Mouse (Mus musculus): ENCODE data around the gene Ppil4. TPM values are rescaled to one million over a fixed set of nuclear protein-coding genes. Genes with fewer than 3 reads are reported as not detected.

The Ppil4 gene
- polyA plus RNA-seq, 1 experiment, result not detected

- H3K27ac ChIP-seq (ENCODE audit: insufficient read depth, low read depth, low read length), result no peak overlapping the region
- H3K4me3 ChIP-seq (ENCODE audit: insufficient read depth, low read depth, low read length), result no peak overlapping the region
- no peak for TF ChIP-seq CTCF (IDR thresholded peaks at IDR 0.05; ENCODE audit: insufficient read depth, low read depth, low read length)
- TF ChIP-seq POLR2A (IDR thresholded peaks at IDR 0.05; ENCODE audit: insufficient read depth, low read depth, low read length), result no peak
- 46% methylated on average over 4 of the region's 4 CpGs for WGBS
- H3K4me1 ChIP-seq (ENCODE audit: control insufficient read depth, insufficient read depth, low read length), result peaks cover 3% of the 10 kb centered on the region; the same call in 1 of the 2 replicates
Observed at GRCm38 (mm10) chr10:7819156-7819555, 26.5 kb downstream of the Ppil4 start.

GRCm38 (mm10) chr10:7819603-7820002, 26.9 kb downstream of the Ppil4 start:
- peaks cover 3% of the 10 kb centered on the region; the same call in 1 of the 2 replicates for H3K4me1 ChIP-seq (ENCODE audit: control insufficient read depth, insufficient read depth, low read length)
- WGBS, result 78% methylated on average over 4 of the region's 4 CpGs
- no peak overlapping the region for H3K4me3 ChIP-seq (ENCODE audit: insufficient read depth, low read depth, low read length)
- no peak overlapping the region for H3K27ac ChIP-seq (ENCODE audit: insufficient read depth, low read depth, low read length)
- TF ChIP-seq POLR2A (IDR thresholded peaks at IDR 0.05; ENCODE audit: insufficient read depth, low read depth, low read length) (no peak), CTCF (IDR thresholded peaks at IDR 0.05; ENCODE audit: insufficient read depth, low read depth, low read length) (no peak)

GRCm38 (mm10) chr10:7820171-7820570, 27.5 kb downstream of the Ppil4 start:
- H3K4me1 ChIP-seq (ENCODE audit: control insufficient read depth, insufficient read depth, low read length), result peaks cover 3% of the 10 kb centered on the region; the same call in 1 of the 2 replicates
- WGBS, result 89% methylated on average over 5 of the region's 5 CpGs
- H3K27ac ChIP-seq (ENCODE audit: insufficient read depth, low read depth, low read length), result no peak overlapping the region
- no peak overlapping the region for H3K4me3 ChIP-seq (ENCODE audit: insufficient read depth, low read depth, low read length)
- no peak for TF ChIP-seq CTCF (IDR thresholded peaks at IDR 0.05; ENCODE audit: insufficient read depth, low read depth, low read length)
- no peak for TF ChIP-seq POLR2A (IDR thresholded peaks at IDR 0.05; ENCODE audit: insufficient read depth, low read depth, low read length)

GRCm38 (mm10) chr10:7821981-7822380, 29.3 kb downstream of the Ppil4 start:
- no peak overlapping the region for H3K27ac ChIP-seq (ENCODE audit: insufficient read depth, low read depth, low read length)
- peaks cover 3% of the 10 kb centered on the region; the same call in 1 of the 2 replicates for H3K4me1 ChIP-seq (ENCODE audit: control insufficient read depth, insufficient read depth, low read length)
- TF ChIP-seq POLR2A (IDR thresholded peaks at IDR 0.05; ENCODE audit: insufficient read depth, low read depth, low read length) (no peak), CTCF (IDR thresholded peaks at IDR 0.05; ENCODE audit: insufficient read depth, low read depth, low read length) (no peak)
- WGBS, result 96% methylated on average over 12 of the region's 12 CpGs
- no peak overlapping the region for H3K4me3 ChIP-seq (ENCODE audit: insufficient read depth, low read depth, low read length)

- no peak overlapping the region for H3K27ac ChIP-seq (ENCODE audit: insufficient read depth, low read depth, low read length)
- TF ChIP-seq CTCF (IDR thresholded peaks at IDR 0.05; ENCODE audit: insufficient read depth, low read depth, low read length) (no peak), POLR2A (IDR thresholded peaks at IDR 0.05; ENCODE audit: insufficient read depth, low read depth, low read length) (no peak)
- 74% methylated on average over 9 of the region's 9 CpGs for WGBS
- no peaks in the 10 kb centered on the region for H3K4me1 ChIP-seq (ENCODE audit: control insufficient read depth, insufficient read depth, low read length)
- H3K4me3 ChIP-seq (ENCODE audit: insufficient read depth, low read depth, low read length), result no peak overlapping the region
Observed at GRCm38 (mm10) chr10:7824663-7825280, 32.1 kb downstream of the Ppil4 start.

- Histone ChIP-seq H3K4me3 (ENCODE audit: insufficient read depth, low read depth, low read length) (no peak overlapping the region), H3K4me1 (ENCODE audit: control insufficient read depth, insufficient read depth, low read length) (no peaks in the 10 kb centered on the region), H3K27ac (ENCODE audit: insufficient read depth, low read depth, low read length) (no peak overlapping the region)
- WGBS, result 87% methylated on average over 4 of the region's 4 CpGs
- no peak for TF ChIP-seq POLR2A (IDR thresholded peaks at IDR 0.05; ENCODE audit: insufficient read depth, low read depth, low read length)
- TF ChIP-seq CTCF (IDR thresholded peaks at IDR 0.05; ENCODE audit: insufficient read depth, low read depth, low read length), result no peak
Observed at GRCm38 (mm10) chr10:7825281-7825665, 32.6 kb downstream of the Ppil4 start.

- WGBS, result 90% methylated on average over 9 of the region's 9 CpGs
- Histone ChIP-seq H3K27ac (ENCODE audit: insufficient read depth, low read depth, low read length) (no peak overlapping the region), H3K4me1 (ENCODE audit: control insufficient read depth, insufficient read depth, low read length) (no peaks in the 10 kb centered on the region), H3K4me3 (ENCODE audit: insufficient read depth, low read depth, low read length) (no peak overlapping the region)
- TF ChIP-seq POLR2A (IDR thresholded peaks at IDR 0.05; ENCODE audit: insufficient read depth, low read depth, low read length) (no peak), CTCF (IDR thresholded peaks at IDR 0.05; ENCODE audit: insufficient read depth, low read depth, low read length) (no peak)
Observed at GRCm38 (mm10) chr10:7826106-7826505, 33.4 kb downstream of the Ppil4 start.

GRCm38 (mm10) chr10:7832171-7832676, 39.5 kb downstream of the Ppil4 start, which contains the start of gene Zc3h12d:
Gene Zc3h12d (plus strand): TSS chr10:7832470.
- 15% methylated on average over 15 of the region's 15 CpGs for WGBS
- TF ChIP-seq POLR2A (IDR thresholded peaks at IDR 0.05; ENCODE audit: insufficient read depth, low read depth, low read length) (no peak), CTCF (IDR thresholded peaks at IDR 0.05; ENCODE audit: insufficient read depth, low read depth, low read length) (no peak)
- no peak within 1 kb of the TSS for H3K27ac ChIP-seq (ENCODE audit: insufficient read depth, low read depth, low read length)
- H3K4me1 ChIP-seq (ENCODE audit: control insufficient read depth, insufficient read depth, low read length), result peaks cover 6% of the 10 kb centered on the region; the same call in 1 of the 2 replicates
- H3K4me3 ChIP-seq (ENCODE audit: insufficient read depth, low read depth, low read length), result no peak within 1 kb of the TSS

GRCm38 (mm10) chr10:7833377-7834165, 40.9 kb downstream of the Ppil4 start:
- Histone ChIP-seq H3K4me1 (ENCODE audit: control insufficient read depth, insufficient read depth, low read length) (peaks cover 6% of the 10 kb centered on the region; the same call in 1 of the 2 replicates), H3K27ac (ENCODE audit: insufficient read depth, low read depth, low read length) (no peak overlapping the region), H3K4me3 (ENCODE audit: insufficient read depth, low read depth, low read length) (no peak overlapping the region)
- TF ChIP-seq CTCF (IDR thresholded peaks at IDR 0.05; ENCODE audit: insufficient read depth, low read depth, low read length), result no peak
- 89% methylated on average over 9 of the region's 9 CpGs for WGBS

Measured in olfactory bulb, adult 2 months (tissue).